ENCODE assay signal across 8 mouse cellular contexts in genomic region chr12:17184303-17184775, GRCm38 (mm10). TPM values are rescaled to one million over a fixed set of nuclear protein-coding genes. Genes with fewer than 3 reads are reported as not detected.
DNase-seq lines count a peak whose midpoint lies in the region; ATAC-seq and TF ChIP-seq lines count a peak whose summit lies in the region.

No protein-coding gene starts in this region.

- peak; percentile 57 for DNase-seq in retina, postnatal 1 day
- no peak for DNase-seq in retina, embryonic 14.5 days (ENCODE audit: low spot score)
- no peak for DNase-seq in forebrain, embryonic 11.5 days (ENCODE audit: low spot score)
- DNase-seq in lung, adult 18-20 months: peak; percentile 67 to 79
- DNase-seq in testis, postnatal 10 days (ENCODE audit: low spot score): peak; percentile 52
- DNase-seq in gastrocnemius, adult 8-10 months (ENCODE audit: low spot score in 2 of 2): no peak
- no peak for DNase-seq in cerebellum, adult 2 months

- H3K27me3 ChIP-seq in forebrain, embryonic 11.5 days (ENCODE audit: control insufficient read depth, insufficient read depth, low read length): no peaks in the 10 kb centered on the region
- H3K27me3 ChIP-seq in hindbrain, embryonic 13.5 days: 0 out of 2 replicates have a peak, but pooled peaks cover 3% of the 10 kb centered on the region
- no peaks in the 10 kb centered on the region for H3K27me3 ChIP-seq in cerebellum, adult 2 months (ENCODE audit: control insufficient read depth, insufficient read depth, low read length)

- peaks cover 9% of the 10 kb centered on the region; the same call in 1 of the 2 replicates for H3K4me1 ChIP-seq in forebrain, embryonic 11.5 days (replicated peaks; ENCODE audit: control insufficient read depth, insufficient read depth, low read length)
- H3K4me1 ChIP-seq in hindbrain, embryonic 13.5 days (replicated peaks): 0 out of 2 replicates have a peak, but pooled peaks cover 3% of the 10 kb centered on the region
- H3K4me1 ChIP-seq in cerebellum, adult 2 months (ENCODE audit: control insufficient read depth, insufficient read depth, low read length): no peaks in the 10 kb centered on the region

- 30% methylated on average over 7 of the region's 7 CpGs for WGBS in forebrain, embryonic 11.5 days
- 35% methylated on average over 7 of the region's 7 CpGs for WGBS in hindbrain, embryonic 13.5 days
- WGBS in cerebellum, adult 2 months: 30% methylated on average over 7 of the region's 7 CpGs

- no peak overlapping the region for H3K4me3 ChIP-seq in forebrain, embryonic 11.5 days (ENCODE audit: low read depth, low read length)
- H3K4me3 ChIP-seq in hindbrain, embryonic 13.5 days: no peak overlapping the region
- no peak overlapping the region for H3K4me3 ChIP-seq in cerebellum, adult 2 months (replicated peaks; ENCODE audit: insufficient read depth, low read depth, low read length)

- H3K4me2 ChIP-seq in forebrain, embryonic 11.5 days (ENCODE audit: low read depth, low read length, severe bottlenecking): no peak overlapping the region
- H3K4me2 ChIP-seq in hindbrain, embryonic 13.5 days: no peak overlapping the region

- no peaks in the 10 kb centered on the region for H3K9me3 ChIP-seq in forebrain, embryonic 11.5 days (ENCODE audit: control insufficient read depth, low read length)
- no peaks in the 10 kb centered on the region for H3K9me3 ChIP-seq in hindbrain, embryonic 13.5 days

- H3K36me3 ChIP-seq in forebrain, embryonic 11.5 days (ENCODE audit: control insufficient read depth, insufficient read depth, low read length): no peaks in the 10 kb centered on the region
- no peaks in the 10 kb centered on the region for H3K36me3 ChIP-seq in hindbrain, embryonic 13.5 days

- peak; percentile 87 for ATAC-seq in forebrain, embryonic 11.5 days (replicated peaks; ENCODE audit: low FRiP score)
- ATAC-seq in hindbrain, embryonic 13.5 days (ENCODE audit: low FRiP score): 0 out of 2 replicates have a peak, but pooled peaks have one; percentile 32

- H3K9ac ChIP-seq in forebrain, embryonic 11.5 days (ENCODE audit: low read length): no peak overlapping the region
- no peak overlapping the region for H3K9ac ChIP-seq in hindbrain, embryonic 13.5 days

- TF ChIP-seq CTCF in cerebellum, adult 2 months (IDR thresholded peaks at IDR 0.05; ENCODE audit: borderline replicate concordance, insufficient read depth, low read depth, low read length): no peak

- no peak for TF ChIP-seq POLR2A in cerebellum, adult 2 months (IDR thresholded peaks at IDR 0.05; ENCODE audit: borderline replicate concordance, insufficient read depth, low read length)

- H3K27ac ChIP-seq in forebrain, embryonic 11.5 days (ENCODE audit: low read depth, low read length): no peak overlapping the region
- no peak overlapping the region for H3K27ac ChIP-seq in hindbrain, embryonic 13.5 days
- no peak overlapping the region for H3K27ac ChIP-seq in cerebellum, adult 2 months (ENCODE audit: insufficient read depth, low read length)

RNA-seq across cellular contexts. Expression of gene Kcnf1, which starts 7.7 kb away (rescaled TPM):
- polyA plus RNA-seq in forebrain, embryonic 11.5 days (2014; fragmentation: Nextera tagmentation; extraction: Ambion mirVana): 0.80 and 0.84 TPM in 2 replicates
- 2.5 and 3.0 TPM in 2 replicates for polyA plus RNA-seq in hindbrain, embryonic 13.5 days (2015; fragmentation: Nextera tagmentation; extraction: Ambion mirVana)
- total RNA-seq in gastrocnemius, adult 8-10 months (2022): 10 to 100 TPM in 1 of 4 experiments, 1 to 10 TPM in 3; 1.1 to 11.7 (median 2.7) TPM
- polyA plus RNA-seq in cerebellum, adult 2 months (2012; rRNA removed): 1.7 and 1.8 TPM in 2 replicates

Comparison
In these comparisons a context has a peak if more than half of its experiments do, and no peak if none do; other contexts are left out.
1. DNase-seq: peak in retina, postnatal 1 day (single experiment), lung, adult 18-20 months (2 of 2) and testis, postnatal 10 days (single experiment); none in retina, embryonic 14.5 days (single experiment), forebrain, embryonic 11.5 days (single experiment), gastrocnemius, adult 8-10 months (0 of 2) and cerebellum, adult 2 months (0 of 2).